Mouse (Mus musculus) liver, embryonic 13.5 days (tissue): ENCODE results near the gene Nup50. TPM values are rescaled to one million over a fixed set of nuclear protein-coding genes. Genes with fewer than 3 reads are reported as not detected.

Source experiments
- microRNA-seq: library from miRNA; unstranded; fragments of <30 nt; microRNA quantifications from one replicate; pipeline ENCODE4, GENCODE M21; 2016
- polyA plus RNA-seq: library from polyadenylated mRNA; unstranded; fragments of >200 nt; fragmentation: Nextera tagmentation; extraction: Ambion mirVana; gene quantifications from 2 replicates; pipeline ENCODE4 v1.2.1, GENCODE M21; 2015

Gene Nup50
- polyA plus RNA-seq, 1 experiment from 2014 or later, result 30.0 TPM

Small RNAs within 50 kb of the gene (microRNA-seq; reads per million reads assigned to microRNA genes)
- gene Mir1249, result 6.2 reads per million, percentile 15 among the genes with 10 or more reads in this experiment

Other genes starting within 250 kb of the Nup50 start
- gene Arhgap8, start 203.4 kb upstream of the Nup50 start, polyA plus RNA-seq, result 0.54 and 0.58 TPM in 2 replicates
- 0.12 TPM in 1 of 2 replicates, not detected in the other for gene Phf21b, start 67.4 kb upstream of the Nup50 start, polyA plus RNA-seq
- gene Gm29666, start 3.4 kb upstream of the Nup50 start, polyA plus RNA-seq, result 0.37 and 0.50 TPM in 2 replicates
- gene 5031439G07Rik, start 65.1 kb downstream of the Nup50 start, polyA plus RNA-seq, result 1.2 TPM in 2 replicates
- gene Upk3a, start 93.7 kb downstream of the Nup50 start, polyA plus RNA-seq, result not detected in 2 replicates
- gene Fam118a, start 105.5 kb downstream of the Nup50 start, polyA plus RNA-seq, result 8.6 and 8.7 TPM in 2 replicates
- gene Smc1b, start 208.6 kb downstream of the Nup50 start, polyA plus RNA-seq, result 0.10 and 0.35 TPM in 2 replicates
- gene Ribc2, start 208.7 kb downstream of the Nup50 start, polyA plus RNA-seq, result not detected in 2 replicates